In the genomic region with DNA sequence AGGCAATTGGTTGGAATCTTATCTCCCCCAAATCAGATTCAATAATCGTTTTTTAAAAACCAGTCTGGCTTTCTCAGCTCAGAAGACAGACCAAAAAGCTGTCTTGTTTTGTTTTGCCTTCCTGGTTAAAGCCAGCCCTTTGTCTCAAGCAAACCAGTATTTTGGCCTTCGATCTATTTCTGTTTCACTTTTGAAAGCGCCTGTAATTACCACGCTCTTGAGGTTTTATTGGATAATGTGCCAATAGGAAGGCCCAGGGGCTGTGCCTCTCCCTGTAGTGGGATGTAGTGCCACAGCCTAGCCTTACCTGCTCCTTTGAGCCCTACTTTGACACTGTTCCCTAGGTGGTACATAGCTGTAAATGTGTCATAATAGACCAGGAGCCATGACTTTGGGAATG, we compare ENCODE assay signal across 12 mouse cellular contexts. TPM values are rescaled to one million over a fixed set of nuclear protein-coding genes. Genes with fewer than 3 reads are reported as not detected.
DNase-seq lines count a peak whose midpoint lies in the region; ATAC-seq and TF ChIP-seq lines count a peak whose summit lies in the region.
"Had no signal": no experiment of that assay in that cellular context is flagged by ENCODE, and none has a peak within 500 bp of the region (broad histone marks: within the 10 kb centered on the region; RNA-seq: fewer than 3 reads in every experiment).

No protein-coding gene starts in this region.

- H3K9me3 ChIP-seq in megakaryocyte, embryonic 14.5 days, result no peaks in the 10 kb centered on the region
- no peaks in the 10 kb centered on the region for H3K9me3 ChIP-seq in stomach, embryonic 16.5 days (replicated peaks; ENCODE audit: control insufficient read depth, low read length)
- H3K9me3 ChIP-seq: liver, embryonic 13.5 days had no signal

- ATAC-seq in megakaryocyte, adult 5-6 weeks (ENCODE audit: poor library complexity, severe bottlenecking), result no peak
- no peak for ATAC-seq in stomach, embryonic 16.5 days (ENCODE audit: insufficient read depth, low FRiP score)
- ATAC-seq: activated CD4-positive, CD25-positive, alpha-beta regulatory T cell, adult 4 months had no signal

- no peaks in the 10 kb centered on the region for H3K27me3 ChIP-seq in heart, adult 2 months (ENCODE audit: control insufficient read depth, insufficient read depth, low read length)
- H3K27me3 ChIP-seq in megakaryocyte, embryonic 14.5 days (replicated peaks), result no peaks in the 10 kb centered on the region
- no peaks in the 10 kb centered on the region for H3K27me3 ChIP-seq in stomach, embryonic 16.5 days (ENCODE audit: control insufficient read depth, insufficient read depth, low read length)

- H3K79me2 ChIP-seq in heart, adult 2 months (replicated peaks; ENCODE audit: control insufficient read depth, insufficient read depth, low read length), result peaks cover 2% of the 10 kb centered on the region; the same call in 1 of the 2 replicates

- TF ChIP-seq CTCF in heart, adult 2 months (IDR thresholded peaks at IDR 0.05), result no peak

- H3K36me3 ChIP-seq in heart, adult 2 months (ENCODE audit: control insufficient read depth, insufficient read depth, low read length), result no peaks in the 10 kb centered on the region
- H3K36me3 ChIP-seq in megakaryocyte, embryonic 14.5 days (replicated peaks; ENCODE audit: low read length), result peaks cover 11% of the 10 kb centered on the region
- no peaks in the 10 kb centered on the region for H3K36me3 ChIP-seq in stomach, embryonic 16.5 days (ENCODE audit: control insufficient read depth, insufficient read depth, low read length)
- H3K36me3 ChIP-seq: liver, embryonic 13.5 days had no signal

- peaks cover 15% of the 10 kb centered on the region for H3K4me1 ChIP-seq in heart, adult 2 months (ENCODE audit: control insufficient read depth, insufficient read depth, low read length)
- peaks cover 77% of the 10 kb centered on the region for H3K4me1 ChIP-seq in megakaryocyte, embryonic 14.5 days
- peaks cover 25% of the 10 kb centered on the region for H3K4me1 ChIP-seq in stomach, embryonic 16.5 days (ENCODE audit: control insufficient read depth, insufficient read depth, low read length)

- peak overlapping the region; percentile 66; the same call in 1 of the 2 replicates for H3K4me3 ChIP-seq in heart, adult 2 months
- peak overlapping the region; percentile 79 for H3K4me3 ChIP-seq in megakaryocyte, embryonic 14.5 days (replicated peaks)
- peak overlapping the region; percentile 63; the same call in 1 of the 2 replicates for H3K4me3 ChIP-seq in stomach, embryonic 16.5 days (replicated peaks; ENCODE audit: low read length)
- H3K4me3 ChIP-seq: erythroblast, embryonic 14.5 days had no signal

- H3K27ac ChIP-seq in heart, adult 2 months, result peak overlapping the region; percentile 82
- no peak overlapping the region for H3K27ac ChIP-seq in stomach, embryonic 16.5 days (ENCODE audit: low read length)
- H3K27ac ChIP-seq: liver, embryonic 13.5 days had no signal

- peak overlapping the region; percentile 91 for H3K4me2 ChIP-seq in stomach, embryonic 16.5 days (ENCODE audit: low read depth, low read length)

- TF ChIP-seq EP300 in heart, adult 2 months (IDR thresholded peaks at IDR 0.05; ENCODE audit: insufficient read depth, low read depth, low read length), result no peak

- WGBS in heart, adult 2 months, result 50% methylated on average over 4 of the region's 4 CpGs
- 58% methylated on average over 4 of the region's 4 CpGs for WGBS in stomach, embryonic 16.5 days

- intact Hi-C loops in heart, adult 2 months (cut with DNase I), result loop anchor here (1.0 to 5.0 kb wide), 4 partner anchors 8 to 104 kb away; no protein-coding TSS in a partner anchor
- intact Hi-C loops in heart, postnatal 10 days (cut with DNase I), result loop anchor here (5.0 kb wide), 5 partner anchors 34 to 141 kb away; no protein-coding TSS in a partner anchor
- intact Hi-C loops in left cerebral cortex, postnatal 10 days (cut with DNase I), result no loop called here

- no peak for DNase-seq in heart, adult 2 months
- DNase-seq in heart, postnatal 10 days, result no peak
- DNase-seq in lung, postnatal 36 days, result peak; percentile 47
- DNase-seq in spleen, postnatal 36 days (ENCODE audit: low spot score in 2 of 2), result no peak
- DNase-seq in left cerebral cortex, postnatal 10 days (ENCODE audit: extremely low spot score in 1 of 2, low spot score in 2 of 2), result no peak
- DNase-seq: kidney, postnatal 4 days; liver, embryonic 13.5 days had no signal

- no peak for TF ChIP-seq POLR2A in heart, adult 2 months (IDR thresholded peaks at IDR 0.05; ENCODE audit: insufficient read depth, low read depth, low read length)

- H3K9ac ChIP-seq in heart, adult 2 months (ENCODE audit: low read depth, low read length), result no peak overlapping the region
- H3K9ac ChIP-seq in stomach, embryonic 16.5 days (ENCODE audit: low read length), result no peak overlapping the region

RNA-seq across cellular contexts. Expression of gene Hpcal1, which starts 2.3 kb away (rescaled TPM):
- total RNA-seq in heart, adult 2 months (2021), result 10 to 100 TPM; 16.3 to 21.5 TPM
- polyA plus RNA-seq in heart, adult 2 months (2012; rRNA removed), result 37.9 and 41.9 TPM in 2 replicates
- 10 to 100 TPM; 22.7 to 31.7 TPM for total RNA-seq in heart, postnatal 10 days (2021)
- 27.1 and 40.6 TPM in 2 replicates for polyA plus RNA-seq in megakaryocyte, embryonic 14.5 days (2012; ENCODE audit: insufficient read depth, low replicate concordance)
- total RNA-seq in megakaryocyte, adult 5-6 weeks (2015), result 182 and 187 TPM in 2 replicates
- total RNA-seq in megakaryocyte, adult 5-6 weeks (2017), result 63.8 and 76.0 TPM in 2 replicates
- 64.1 and 72.2 TPM in 2 replicates for polyA plus RNA-seq in stomach, embryonic 16.5 days (2015; fragmentation: Nextera tagmentation; extraction: Ambion mirVana)
- 10 to 100 TPM; 54.8 to 66.9 TPM for total RNA-seq in left cerebral cortex, postnatal 10 days (2021)
